Mouse (Mus musculus) heart, adult 2 months (tissue): ENCODE data around the gene Glrb.

Experiments
- CTCF ChIP-seq: fragments of 200-600 bp; IDR thresholded peaks from 2 replicates; pipeline ENCODE4 v1.8.1; 2022; ENCODE audit warnings: antibody characterized with exemption, mild to moderate bottlenecking, moderate library complexity
- EP300 ChIP-seq: fragments of 200-500 bp; IDR thresholded peaks from 2 replicates; pipeline ENCODE4 v1.6.1; 2011; ENCODE audit warnings: low read depth, low read length, control low read depth; ENCODE audit not compliant: insufficient read depth

- TF ChIP-seq CTCF (no peak), EP300 (no peak)
These were observed 101.2 kb downstream of the Glrb start for GRCm38 (mm10) chr3:80812237-80812636.
